Mouse (Mus musculus) heart, postnatal 36 days (tissue): ENCODE results near the gene Zkscan2. TPM values are rescaled to one million over a fixed set of nuclear protein-coding genes. Genes with fewer than 3 reads are reported as not detected.

Source experiments
- DNase-seq, 2 experiments: peaks; one replicate each; pipeline ENCODE4 v3.0.0; 2021 to 2022
- intact Hi-C: fragments of 180-260 bp; cut with DNase I; formaldehyde crosslinking; loops from one replicate; pipeline ENCODE4 v1.15.1; 2025
- total RNA-seq, 2 experiments: library from RNA; stranded (reverse); gene quantifications; 2 replicates each; pipeline ENCODE4 v1.2.3; 2021

The Zkscan2 gene
- total RNA-seq, 2 experiments from 2014 or later: 0.16 to 0.42 TPM

- DNase-seq: no peak
- intact Hi-C loops: no loop called here
These were observed 51.5 kb downstream of the Zkscan2 start for GRCm38 (mm10) chr7:123448794-123449193.

DNA sequence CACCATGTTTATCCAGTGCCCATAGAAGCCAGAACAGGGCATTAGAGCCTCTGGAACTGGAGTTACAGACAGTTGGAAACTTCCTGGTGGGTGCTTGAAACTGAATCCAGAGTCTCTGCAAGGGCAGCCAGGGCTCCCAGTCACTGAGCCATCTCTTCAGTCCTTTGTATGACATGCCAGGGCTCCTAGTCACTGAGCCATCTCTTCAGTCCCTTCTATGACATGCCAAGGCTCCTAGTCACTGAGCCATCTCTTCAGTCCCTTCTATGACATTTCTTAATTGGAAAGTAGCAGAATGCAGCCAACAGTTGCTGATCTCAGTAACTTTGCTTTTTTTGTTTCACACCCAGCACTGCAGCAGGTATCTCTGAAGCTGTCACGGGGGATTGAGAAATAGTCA lies 58.2 kb downstream of the Zkscan2 start:
- intact Hi-C loops: no loop called here
- DNase-seq: no peak

DNA sequence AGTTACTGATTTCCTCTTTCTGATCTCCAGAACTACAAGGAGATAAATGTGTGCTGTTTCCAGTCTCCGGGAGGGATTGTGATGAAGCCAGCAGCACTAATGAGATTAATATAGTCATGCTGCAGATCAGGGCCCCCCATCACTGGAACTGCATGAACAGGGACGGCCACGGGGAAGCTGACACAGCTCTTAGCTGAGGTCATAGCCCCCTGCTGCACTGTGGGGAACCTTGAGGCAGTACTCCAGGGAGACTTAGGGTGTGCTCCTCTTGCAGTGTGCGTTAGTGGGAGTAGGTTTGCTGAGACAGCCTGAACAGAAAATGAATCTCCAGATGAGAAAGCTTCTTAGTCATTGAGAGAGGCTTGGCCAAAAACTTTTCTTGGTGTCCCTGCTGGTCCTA lies 69.0 kb downstream of the Zkscan2 start:
- intact Hi-C loops: no loop called here
- DNase-seq: no peak

DNA sequence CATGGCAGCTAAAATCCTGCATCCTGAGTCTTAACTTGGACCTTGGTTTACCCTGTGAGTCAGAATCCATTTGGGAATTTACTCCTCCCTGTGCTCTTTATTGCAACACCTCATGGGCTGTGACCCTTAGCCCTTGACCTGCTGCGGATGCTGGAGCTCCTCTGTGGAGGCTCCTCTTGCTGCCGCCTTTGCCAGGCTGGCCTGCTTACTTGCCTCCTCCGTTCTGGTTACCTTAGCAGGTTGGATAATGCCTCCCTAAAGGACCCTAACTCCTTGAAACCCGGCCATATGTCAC lies 69.9 kb downstream of the Zkscan2 start:
- intact Hi-C loops: no loop called here
- no peak for DNase-seq

GRCm38 (mm10) chr7:123429624-123430410 lies 70.4 kb downstream of the Zkscan2 start:
- DNase-seq: no peak
- intact Hi-C loops: no loop called here

Other genes starting within 250 kb of the Zkscan2 start
- gene Lcmt1, start 130.7 kb downstream of the Zkscan2 start, total RNA-seq: 10 to 100 TPM; 19.3 to 24.8 TPM
- gene Arhgap17, start 130.5 kb downstream of the Zkscan2 start, total RNA-seq: 10 to 100 TPM; 18.5 to 20.7 TPM
- gene Aqp8, start 38.2 kb downstream of the Zkscan2 start, total RNA-seq: 1 to 10 TPM; 3.5 to 5.5 TPM